Mouse (Mus musculus) spleen, adult 18-20 months (tissue): ENCODE data around the gene Strn3.
"Not testable (repeated sequence)": the region's sequence is repeated elsewhere in the genome, so short reads cannot be mapped to it uniquely, and the experiment has no call there.

Source experiments
- DNase-seq, 2 experiments: peaks; one replicate each; pipeline ENCODE4 v3.0.0; 2022; ENCODE audit warnings: mixed read lengths in 2 of 2

Gene Strn3

DNA sequence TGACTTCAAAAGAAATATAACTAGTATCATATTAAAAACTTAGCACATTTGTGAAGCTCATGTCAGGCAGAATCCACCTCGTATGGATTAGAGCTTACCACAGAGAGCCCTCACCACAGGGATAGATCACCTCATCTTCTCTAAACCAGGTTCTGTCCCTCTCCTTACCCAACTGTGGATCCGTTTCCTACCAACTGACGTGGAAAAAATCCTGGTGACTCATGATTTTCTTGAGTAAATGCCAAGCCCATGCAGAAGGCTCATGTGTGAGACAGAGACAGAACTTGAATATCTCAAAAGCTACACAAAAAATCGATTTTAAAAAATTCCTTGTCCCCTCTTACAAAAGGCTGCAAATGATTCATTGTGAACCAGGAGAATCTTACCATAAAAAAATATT is 85.6 kb downstream of the Strn3 start:
- no peak for DNase-seq

DNA sequence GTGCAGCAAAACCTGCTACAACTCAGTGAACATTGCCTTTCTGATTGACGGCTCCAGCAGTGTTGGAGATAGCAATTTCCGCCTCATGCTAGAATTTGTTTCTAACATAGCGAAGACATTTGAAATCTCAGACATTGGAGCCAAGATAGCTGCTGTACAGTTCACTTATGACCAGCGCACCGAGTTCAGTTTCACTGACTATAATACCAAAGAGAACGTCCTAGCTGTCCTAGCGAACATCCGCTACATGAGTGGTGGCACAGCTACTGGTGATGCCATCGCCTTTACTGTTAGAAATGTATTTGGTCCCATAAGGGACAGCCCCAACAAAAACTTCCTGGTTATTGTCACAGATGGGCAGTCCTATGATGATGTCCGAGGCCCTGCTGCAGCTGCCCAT is 88.4 kb downstream of the Strn3 start:
- DNase-seq = no peak

DNA sequence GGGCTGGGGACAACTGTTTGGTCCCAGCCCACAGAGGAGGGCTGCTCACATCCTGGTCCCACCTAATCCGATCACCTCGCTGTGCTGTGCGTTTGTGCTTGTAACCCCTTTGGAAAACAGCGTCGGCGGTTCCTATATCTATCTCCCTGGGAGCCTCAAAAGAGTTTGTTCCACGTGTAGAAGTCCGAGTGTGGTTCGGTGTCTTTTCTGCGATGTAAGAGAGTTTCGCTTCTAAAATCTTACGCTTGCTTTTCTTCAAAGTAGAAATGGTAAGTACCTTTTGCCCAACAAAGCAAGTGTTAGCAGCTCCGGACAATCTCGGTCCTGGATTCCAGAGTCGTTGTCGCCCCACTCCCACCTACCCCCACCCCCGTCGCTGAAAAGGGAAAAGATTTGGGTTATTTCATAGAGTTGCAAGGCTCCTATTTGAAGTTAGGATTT is 97.6 kb downstream of the Strn3 start:
- DNase-seq = no peak

- peak in 1 of 2 experiments; percentile 17 for DNase-seq
These were observed 98.3 kb downstream of the Strn3 start, which contains the start of gene Coch for GRCm38 (mm10) chr12:51593229-51594029. Gene Coch, plus strand, starts transcription at chr12:51593341.

DNA sequence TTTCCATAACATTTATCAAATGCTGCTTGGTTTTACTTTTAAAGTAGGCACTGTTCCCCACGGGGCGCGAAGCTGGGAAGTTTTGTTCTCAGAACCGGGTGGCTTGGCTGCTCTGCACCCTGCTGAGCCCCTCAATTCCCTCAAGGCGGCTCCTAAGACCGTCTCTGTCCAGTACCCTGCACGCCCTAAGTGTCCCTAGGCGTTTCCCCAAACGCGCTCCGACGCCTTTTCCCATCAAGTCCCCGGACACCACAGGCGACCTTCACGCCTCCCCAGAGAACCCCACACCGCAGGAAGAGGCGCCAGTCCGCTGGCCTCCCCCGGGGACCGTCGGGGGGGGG is 98.8 kb downstream of the Strn3 start:
- peak in 1 of 2 experiments; percentile 21 for DNase-seq

DNA sequence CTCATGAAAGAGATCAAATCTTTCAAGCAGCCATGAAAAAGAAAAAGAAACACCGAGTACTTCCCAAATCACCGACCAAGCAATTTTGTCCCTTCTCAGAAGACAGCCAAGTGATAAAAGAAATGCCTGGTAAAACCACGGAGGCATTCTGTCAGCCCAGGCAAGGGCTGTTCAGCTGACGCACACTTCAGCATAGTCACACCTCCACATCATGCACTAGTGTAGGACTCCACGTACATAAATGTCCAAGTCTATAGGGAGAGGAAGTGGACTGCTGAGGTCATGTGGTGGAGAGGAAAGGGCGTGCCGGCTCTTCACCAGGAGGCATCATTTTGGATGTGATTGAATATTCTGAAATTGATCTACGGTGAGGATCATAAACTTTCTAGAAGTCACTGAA is 99.8 kb downstream of the Strn3 start:
- no peak for DNase-seq

- DNase-seq = no peak
These were observed 102.4 kb downstream of the Strn3 start for GRCm38 (mm10) chr12:51589263-51589662.

DNA sequence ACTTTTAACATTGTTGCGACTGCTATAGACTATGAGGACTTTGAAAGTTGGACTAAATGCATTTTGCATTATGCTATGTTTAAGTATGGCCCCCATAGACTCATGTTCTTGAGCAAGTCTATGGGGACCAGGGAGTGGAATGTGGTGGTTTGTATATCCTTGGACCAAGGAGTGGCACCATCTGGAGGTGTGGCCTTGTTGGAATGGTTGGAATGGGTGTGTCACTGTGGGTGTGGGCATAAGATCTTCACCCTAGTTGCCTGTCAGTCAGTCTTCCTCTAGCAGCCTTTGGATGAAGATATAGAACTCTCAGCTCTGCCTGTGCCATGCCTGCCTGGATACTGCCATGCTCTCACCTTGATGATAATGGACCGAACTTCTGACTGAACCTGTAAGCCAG is 113.9 kb downstream of the Strn3 start:
- not testable (repeated sequence) for DNase-seq

GRCm38 (mm10) chr12:51572651-51573050 is 119.0 kb downstream of the Strn3 start:
- no peak for DNase-seq

GRCm38 (mm10) chr12:51569944-51570343 is 121.8 kb downstream of the Strn3 start:
- no peak for DNase-seq

- no peak for DNase-seq
These were observed 122.2 kb downstream of the Strn3 start for GRCm38 (mm10) chr12:51569472-51569871.

DNA sequence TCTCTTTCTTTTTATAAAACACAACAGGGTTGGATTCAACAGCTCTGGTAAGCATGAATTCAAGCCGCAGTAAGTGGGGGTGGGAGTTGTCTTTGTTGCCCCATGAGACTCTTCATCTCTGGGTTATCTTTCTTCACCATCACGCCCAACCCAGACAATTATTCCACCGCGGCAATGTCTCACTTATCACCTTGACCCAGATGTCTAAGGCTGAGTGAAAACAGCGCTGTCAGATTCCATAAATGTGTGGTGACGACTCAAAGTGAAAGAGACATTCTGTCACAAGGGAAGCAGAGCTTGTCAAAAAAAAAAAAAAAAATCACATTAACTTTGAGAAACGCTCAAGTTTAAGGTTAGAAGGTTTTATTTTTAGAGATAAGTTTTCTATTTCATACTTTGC is 124.5 kb downstream of the Strn3 start:
- DNase-seq = no peak

DNA sequence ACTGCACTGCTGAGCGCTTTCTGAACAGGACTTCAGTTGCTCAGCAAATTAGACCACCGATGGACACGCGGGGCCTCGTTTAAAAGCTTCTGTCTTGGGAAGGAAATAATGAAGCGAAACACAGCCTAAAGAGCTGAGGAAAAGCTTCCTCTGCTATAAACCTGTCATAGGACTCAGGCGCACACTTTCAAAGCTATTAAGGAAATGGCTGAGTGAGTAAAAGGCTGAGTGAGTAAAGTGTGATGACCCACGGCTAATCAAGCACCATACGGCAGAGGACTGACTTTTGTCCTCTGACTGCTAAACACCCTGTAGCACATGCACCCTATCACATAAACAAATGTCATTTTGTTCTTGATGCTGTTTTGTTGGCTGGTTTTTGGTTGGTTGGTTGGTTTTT is 130.3 kb downstream of the Strn3 start:
- DNase-seq = no peak
